Mouse (Mus musculus) embryonic facial prominence, embryonic 13.5 days (tissue): Measurements from ENCODE around the gene 1700014D04Rik. TPM values are rescaled to one million over a fixed set of nuclear protein-coding genes. Genes with fewer than 3 reads are reported as not detected.
"Not testable (repeated sequence)": the region's sequence is repeated elsewhere in the genome, so short reads cannot be mapped to it uniquely, and the experiment has no call there.

Experiments used
- ATAC-seq: fragments of 200-750 bp; cut with Nextera tagmentation; 2 replicates; pipeline ENCODE4 v1.8.0; 2017; ENCODE audit warnings: low read depth; ENCODE audit not compliant: insufficient number of reproducible peaks, insufficient read depth, low FRiP score, low TSS enrichment
- H3K27ac ChIP-seq: fragments of 300-500 bp; sonication (generic); 2 replicates; pipeline ENCODE4 v1.5.1; 2015; ENCODE audit warnings: moderate library complexity, mild to moderate bottlenecking, inconsistent platforms
- H3K27me3 ChIP-seq: fragments of 300-500 bp; sonication (generic); 2 replicates; pipeline ENCODE4 v1.6.1; 2015; ENCODE audit warnings: mild to moderate bottlenecking, inconsistent platforms
- H3K36me3 ChIP-seq: fragments of 300-500 bp; sonication (generic); 2 replicates; pipeline ENCODE4 v1.6.1; 2015; ENCODE audit warnings: mild to moderate bottlenecking, inconsistent platforms
- H3K4me1 ChIP-seq: fragments of 300-500 bp; sonication (generic); 2 replicates; pipeline ENCODE4 v1.6.1; 2015; ENCODE audit warnings: inconsistent platforms
- H3K4me2 ChIP-seq: fragments of 300-500 bp; sonication (generic); 2 replicates; pipeline ENCODE4 v1.6.1; 2015; ENCODE audit warnings: moderate library complexity, mild to moderate bottlenecking, inconsistent platforms
- H3K4me3 ChIP-seq: fragments of 300-500 bp; sonication (generic); 2 replicates; pipeline ENCODE4 v1.5.1; 2015; ENCODE audit warnings: mild to moderate bottlenecking, inconsistent platforms
- H3K9ac ChIP-seq: fragments of 300-500 bp; sonication (generic); 2 replicates; pipeline ENCODE4 v1.6.1; 2015; ENCODE audit warnings: mild to moderate bottlenecking, inconsistent platforms
- H3K9me3 ChIP-seq: fragments of 300-500 bp; sonication (generic); 2 replicates; pipeline ENCODE4 v1.6.1; 2016; ENCODE audit warnings: inconsistent platforms
- WGBS: fragments of 180-500 bp; shearing (Covaris S2); methylation state at CpG from one replicate; pipeline ENCODE4 v1.1.7; 2015; ENCODE audit warnings: mixed read lengths; 5-methylcytosine and 5-hydroxymethylcytosine counted together
- polyA plus RNA-seq: library from polyadenylated mRNA; unstranded; fragments of >200 nt; fragmentation: Nextera tagmentation; extraction: Ambion mirVana; gene quantifications from 2 replicates; pipeline ENCODE4 v1.2.1, GENCODE M21; 2015

The 1700014D04Rik gene
- polyA plus RNA-seq, 1 experiment from 2014 or later, result not detected

GRCm38 (mm10) chr13:59734347-59734746 is 12.2 kb downstream of the 1700014D04Rik start:
- not testable (repeated sequence) for H3K36me3 ChIP-seq, H3K27ac ChIP-seq, H3K4me3 ChIP-seq, H3K27me3 ChIP-seq, H3K4me2 ChIP-seq, H3K9me3 ChIP-seq, H3K9ac ChIP-seq, ATAC-seq, H3K4me1 ChIP-seq
- WGBS, result 28% methylated on average over 6 of the region's 6 CpGs

DNA sequence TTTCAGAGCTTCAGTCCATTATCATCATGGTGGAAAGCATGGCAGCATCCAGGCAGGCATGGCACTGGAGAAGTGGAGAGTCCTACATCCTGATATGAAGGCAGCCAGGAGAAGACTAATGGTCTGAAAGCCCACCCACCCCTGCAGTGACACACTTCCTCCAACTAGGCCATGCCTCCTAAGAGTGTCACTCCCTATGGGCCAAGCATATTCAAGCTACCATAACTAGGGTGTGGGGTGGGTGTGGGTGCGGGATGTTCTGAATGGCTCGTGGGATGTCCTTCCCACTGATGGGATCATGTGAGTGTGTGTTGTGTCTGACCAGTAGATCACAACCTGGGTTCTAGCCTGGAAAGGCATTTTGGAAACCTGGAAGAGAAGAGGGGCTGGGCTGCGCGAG is 12.6 kb downstream of the 1700014D04Rik start:
- H3K9ac ChIP-seq, result no peak overlapping the region
- H3K27ac ChIP-seq, result no peak overlapping the region
- no peak overlapping the region for H3K4me3 ChIP-seq
- no peak for ATAC-seq
- H3K9me3 ChIP-seq, result no peaks in the 10 kb centered on the region
- WGBS, result 67% methylated on average over 4 of the region's 4 CpGs
- H3K27me3 ChIP-seq, result no peaks in the 10 kb centered on the region
- no peaks in the 10 kb centered on the region for H3K36me3 ChIP-seq
- H3K4me2 ChIP-seq, result no peak overlapping the region
- peaks cover 4% of the 10 kb centered on the region; the same call in 1 of the 2 replicates for H3K4me1 ChIP-seq

DNA sequence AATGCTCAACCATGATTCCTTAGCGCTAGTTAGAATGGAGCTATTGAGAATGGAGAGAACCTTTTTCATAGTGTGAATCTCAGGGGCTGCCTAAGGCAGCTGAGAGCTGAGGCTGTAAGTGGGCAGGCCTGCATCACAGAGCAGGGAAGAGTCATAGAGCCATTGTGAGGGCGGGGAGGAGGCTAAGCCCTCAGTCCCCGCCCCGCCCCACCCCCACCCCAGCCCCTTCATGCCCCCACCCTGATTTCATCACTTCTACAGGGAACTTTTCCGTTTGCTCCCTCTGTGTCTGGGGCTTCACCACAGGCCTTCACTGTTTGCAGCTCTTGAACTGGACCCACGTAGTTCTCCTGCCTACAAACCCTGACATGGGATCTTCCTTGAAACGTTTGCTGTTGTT is 14.9 kb downstream of the 1700014D04Rik start, which contains the start of gene Spata31d1d:
Gene Spata31d1d (minus strand): TSS at position 101 of the 400 bp plus-strand sequence.
- Histone ChIP-seq H3K36me3 (no peaks in the 10 kb centered on the region), H3K27ac (no peak within 1 kb of the TSS), H3K4me2 (no peak within 1 kb of the TSS), H3K4me1 (peaks cover 6% of the 10 kb centered on the region; the same call in 1 of the 2 replicates), H3K27me3 (no peaks in the 10 kb centered on the region), H3K4me3 (no peak within 1 kb of the TSS), H3K9me3 (no peaks in the 10 kb centered on the region), H3K9ac (no peak within 1 kb of the TSS)
- ATAC-seq, result no peak
- 38% methylated on average over 7 of the region's 7 CpGs for WGBS

GRCm38 (mm10) chr13:59728378-59729093 is 18.0 kb downstream of the 1700014D04Rik start:
- ATAC-seq, result 0 out of 2 replicates have a peak, but pooled peaks have one; percentile 57
- no peaks in the 10 kb centered on the region for H3K27me3 ChIP-seq
- no peak overlapping the region for H3K9ac ChIP-seq
- peaks cover 10% of the 10 kb centered on the region; the same call in 1 of the 2 replicates for H3K4me1 ChIP-seq
- H3K9me3 ChIP-seq, result no peaks in the 10 kb centered on the region
- no peak overlapping the region for H3K27ac ChIP-seq
- WGBS, result 31% methylated on average over 7 of the region's 7 CpGs
- H3K4me2 ChIP-seq, result no peak overlapping the region
- H3K4me3 ChIP-seq, result no peak overlapping the region
- no peaks in the 10 kb centered on the region for H3K36me3 ChIP-seq

GRCm38 (mm10) chr13:59726139-59726867 is 20.2 kb downstream of the 1700014D04Rik start:
- Histone ChIP-seq H3K27me3 (no peaks in the 10 kb centered on the region), H3K9me3 (no peaks in the 10 kb centered on the region), H3K36me3 (no peaks in the 10 kb centered on the region), H3K4me1 (peaks cover 10% of the 10 kb centered on the region; the same call in 1 of the 2 replicates), H3K4me3 (0 out of 2 replicates have a peak overlapping the region, but pooled peaks have one; percentile 5), H3K9ac (peak overlapping the region; percentile 44; the same call in 1 of the 2 replicates), H3K4me2 (peak overlapping the region; percentile 44), H3K27ac (no peak overlapping the region)
- ATAC-seq, result no peak
- WGBS, result 36% methylated on average over 29 of the region's 29 CpGs

DNA sequence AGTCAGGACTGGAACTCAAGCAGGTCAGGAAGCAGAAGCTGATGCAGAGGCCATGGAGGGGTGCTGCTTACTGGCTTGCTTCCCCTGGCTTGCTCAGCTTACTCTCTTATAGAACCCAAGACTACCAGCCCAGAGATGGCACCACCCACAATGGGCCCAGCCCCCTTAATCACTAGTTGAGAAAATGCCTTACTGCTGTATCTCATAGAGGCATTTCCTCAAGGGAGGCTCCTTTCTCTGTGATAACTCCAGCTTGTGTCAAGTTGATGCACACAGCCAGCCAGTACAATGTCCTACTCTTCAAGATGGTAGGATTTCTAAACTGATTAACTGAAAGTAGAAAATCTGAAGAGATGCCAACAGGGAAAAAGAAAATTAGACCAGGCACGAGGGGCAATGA is 24.5 kb downstream of the 1700014D04Rik start:
- not testable (repeated sequence) for H3K27me3 ChIP-seq, H3K36me3 ChIP-seq, H3K9me3 ChIP-seq, H3K9ac ChIP-seq, ATAC-seq, H3K4me2 ChIP-seq, H3K27ac ChIP-seq, H3K4me3 ChIP-seq
- 89% methylated on average over 1 of the region's 1 CpGs for WGBS
- H3K4me1 ChIP-seq, result peaks cover 19% of the 10 kb centered on the region

DNA sequence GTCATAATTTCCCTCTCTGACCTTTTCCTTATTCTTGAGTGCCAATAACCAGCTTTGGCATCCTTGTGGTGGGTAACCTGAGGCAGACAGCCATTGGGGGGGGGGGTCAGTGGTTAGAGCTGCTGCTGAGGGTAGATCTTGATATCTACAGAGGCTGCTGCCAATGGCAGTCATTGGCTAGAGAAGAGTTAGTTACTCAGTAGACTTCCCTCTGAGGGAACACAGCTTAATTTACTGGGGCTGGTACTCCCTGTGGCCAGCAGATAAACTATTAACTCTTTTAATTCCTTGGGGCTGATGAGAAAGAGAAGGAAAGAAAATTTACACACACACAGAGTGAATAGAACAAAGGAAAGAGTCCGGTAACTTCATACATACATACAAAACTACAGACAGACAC is 27.1 kb downstream of the 1700014D04Rik start:
- Histone ChIP-seq H3K9ac (no peak overlapping the region), H3K4me3 (no peak overlapping the region), H3K27ac (peak overlapping the region; percentile 64; the same call in 1 of the 2 replicates), H3K4me2 (peak overlapping the region; percentile 2; the same call in 1 of the 2 replicates), H3K4me1 (peaks cover 12% of the 10 kb centered on the region), H3K36me3 (no peaks in the 10 kb centered on the region), H3K9me3 (no peaks in the 10 kb centered on the region), H3K27me3 (no peaks in the 10 kb centered on the region)
- 92% methylated on average over 1 of the region's 1 CpGs for WGBS
- no peak for ATAC-seq

GRCm38 (mm10) chr13:59718857-59719440 is 27.6 kb downstream of the 1700014D04Rik start:
- WGBS, result 19% methylated on average over 6 of the region's 6 CpGs
- peak overlapping the region; percentile 2; the same call in 1 of the 2 replicates for H3K4me2 ChIP-seq
- H3K9ac ChIP-seq, H3K27me3 ChIP-seq, ATAC-seq, H3K36me3 ChIP-seq, H3K4me3 ChIP-seq, H3K9me3 ChIP-seq: not testable (repeated sequence)
- H3K27ac ChIP-seq, result peak overlapping the region; percentile 64; the same call in 1 of the 2 replicates
- H3K4me1 ChIP-seq, result peaks cover 12% of the 10 kb centered on the region

DNA sequence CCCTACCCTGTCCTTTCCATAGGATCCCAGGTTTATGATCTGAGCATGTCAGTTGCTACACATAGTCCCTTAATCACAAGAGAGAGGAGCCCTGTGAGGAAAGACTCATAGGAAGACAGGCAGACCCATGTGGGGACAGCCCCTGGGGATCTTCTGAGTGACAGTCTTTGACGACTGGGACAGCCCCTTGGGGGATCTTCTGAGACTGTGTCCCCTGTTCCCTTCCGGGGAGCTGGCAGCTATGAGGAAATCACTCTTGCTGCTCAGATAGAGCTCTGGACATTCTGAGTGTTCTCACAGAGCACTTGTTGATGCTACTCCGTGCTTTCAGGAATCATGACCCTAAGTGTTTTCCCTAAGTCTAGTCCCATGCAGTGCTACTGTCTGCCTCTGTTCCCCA is 32.8 kb downstream of the 1700014D04Rik start:
- H3K4me1 ChIP-seq, result 0 out of 2 replicates have a peak, but pooled peaks cover 2% of the 10 kb centered on the region
- 29% methylated on average over 3 of the region's 3 CpGs for WGBS
- H3K4me2 ChIP-seq, result no peak overlapping the region
- no peak overlapping the region for H3K4me3 ChIP-seq
- H3K27ac ChIP-seq, result no peak overlapping the region
- no peak overlapping the region for H3K9ac ChIP-seq
- no peaks in the 10 kb centered on the region for H3K36me3 ChIP-seq
- H3K9me3 ChIP-seq, result no peaks in the 10 kb centered on the region
- no peak for ATAC-seq
- H3K27me3 ChIP-seq, result peaks cover 3% of the 10 kb centered on the region; the same call in 1 of the 2 replicates

DNA sequence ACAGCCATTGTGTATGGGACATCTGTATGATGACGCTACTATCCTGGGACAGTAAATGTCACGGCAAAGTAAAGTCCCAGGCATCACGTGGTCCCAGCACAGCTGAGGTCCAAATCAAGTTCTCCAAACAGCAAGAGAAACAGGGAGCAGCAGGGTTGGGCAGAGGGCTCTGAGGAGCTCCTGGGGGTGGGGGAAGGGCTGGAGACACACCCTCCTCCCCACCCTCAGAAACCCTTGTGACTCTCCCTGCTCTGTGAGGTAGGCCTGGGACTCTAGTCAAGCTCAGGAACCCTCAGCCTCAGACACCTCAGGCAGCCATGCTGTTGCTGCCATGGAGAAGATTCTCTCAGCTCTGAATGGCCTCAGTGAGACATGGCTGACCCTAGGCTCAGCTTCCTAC is 34.6 kb downstream of the 1700014D04Rik start, which contains the start of gene Spata31d1b:
Gene Spata31d1b (plus strand): TSS at position 301 of the 400 bp plus-strand sequence.
- 67% methylated on average over 3 of the region's 3 CpGs for WGBS
- not testable (repeated sequence) for H3K4me1 ChIP-seq

DNA sequence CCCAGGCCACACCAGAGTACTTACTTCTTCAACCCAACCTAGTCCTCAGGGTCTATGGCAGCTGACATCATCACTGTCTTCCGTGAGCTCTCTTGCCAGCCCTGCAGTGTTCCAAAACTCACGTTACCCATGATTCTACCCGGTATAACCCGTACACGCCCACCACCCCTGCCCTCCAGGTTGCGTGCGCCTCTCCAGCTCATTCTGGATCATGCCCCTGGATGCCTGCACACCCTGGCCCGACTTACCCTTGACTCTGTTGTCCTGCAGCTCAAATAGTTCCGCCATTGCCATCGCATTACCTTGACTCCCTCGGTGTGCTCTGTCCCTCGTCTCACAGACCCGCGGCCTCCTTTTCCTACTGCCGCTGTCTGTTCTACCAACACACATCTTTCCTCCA is 36.3 kb downstream of the 1700014D04Rik start, which contains the start of gene Spata31d1a:
Gene Spata31d1a (minus strand): TSS at position 101 of the 400 bp plus-strand sequence.
- H3K4me3 ChIP-seq, result no peak within 1 kb of the TSS
- WGBS, result 86% methylated on average over 15 of the region's 15 CpGs
- ATAC-seq, result no peak
- peaks cover 3% of the 10 kb centered on the region; the same call in 1 of the 2 replicates for H3K27me3 ChIP-seq
- no peak within 1 kb of the TSS for H3K27ac ChIP-seq
- H3K9me3 ChIP-seq, result no peaks in the 10 kb centered on the region
- no peaks in the 10 kb centered on the region for H3K36me3 ChIP-seq
- H3K4me2 ChIP-seq, result no peak within 1 kb of the TSS
- 0 out of 2 replicates have a peak, but pooled peaks cover 6% of the 10 kb centered on the region for H3K4me1 ChIP-seq
- H3K9ac ChIP-seq, result no peak within 1 kb of the TSS

More for the DNA sequence above, 34.6 kb downstream of the 1700014D04Rik start, which contains the start of gene Spata31d1b:
- ATAC-seq, H3K4me2 ChIP-seq, H3K4me3 ChIP-seq, H3K36me3 ChIP-seq, H3K9ac ChIP-seq, H3K27me3 ChIP-seq, H3K27ac ChIP-seq, H3K9me3 ChIP-seq: not testable (repeated sequence)
